Mouse (Mus musculus) monocyte, adult 5-6 weeks (primary cell): ENCODE data around the gene Adrm1. TPM values are rescaled to one million over a fixed set of nuclear protein-coding genes. Genes with fewer than 3 reads are reported as not detected.

ENCODE experiments used
- ATAC-seq: fragments of 153-309, 156-312 bp; replicated peaks from 2 replicates; pipeline ENCODE4 v1.8.0; 2017; ENCODE audit warnings: mild to moderate bottlenecking; ENCODE audit not compliant: low TSS enrichment, insufficient number of reproducible peaks, severe bottlenecking, poor library complexity, low FRiP score
- total RNA-seq: library from RNA; stranded (forward); fragments of 200-1000, 200-491, 200-594 nt; gene quantifications from 3 replicates; pipeline ENCODE4 v1.2.3, GENCODE M21; 2017

Gene Adrm1
- total RNA-seq, 1 experiment from 2014 or later = 50.1 TPM

- ATAC-seq = no peak
Observed at GRCm38 (mm10) chr2:180175725-180176124, 4.4 kb downstream of the Adrm1 start.

GRCm38 (mm10) chr2:180181542-180181941 is 10.3 kb downstream of the Adrm1 start:
- ATAC-seq = no peak

- ATAC-seq = no peak
Observed at GRCm38 (mm10) chr2:180184011-180184751, 12.9 kb downstream of the Adrm1 start.

GRCm38 (mm10) chr2:180184752-180185109 is 13.4 kb downstream of the Adrm1 start:
- no peak for ATAC-seq

GRCm38 (mm10) chr2:180185686-180186085 is 14.4 kb downstream of the Adrm1 start:
- ATAC-seq = no peak

- ATAC-seq = no peak
Observed at GRCm38 (mm10) chr2:180187362-180187761, 16.1 kb downstream of the Adrm1 start.

- ATAC-seq = no peak
Observed at GRCm38 (mm10) chr2:180196610-180197322, 25.5 kb downstream of the Adrm1 start.

GRCm38 (mm10) chr2:180197323-180198037 is 26.2 kb downstream of the Adrm1 start:
- ATAC-seq = no peak

- no peak for ATAC-seq
Observed at GRCm38 (mm10) chr2:180198782-180199181, 27.5 kb downstream of the Adrm1 start.

GRCm38 (mm10) chr2:180200681-180201080 is 29.4 kb downstream of the Adrm1 start:
- ATAC-seq = no peak

GRCm38 (mm10) chr2:180201303-180201702 is 30.0 kb downstream of the Adrm1 start:
- no peak for ATAC-seq

- ATAC-seq = no peak
Observed at GRCm38 (mm10) chr2:180202263-180202662, 31.0 kb downstream of the Adrm1 start.

- ATAC-seq = no peak
Observed at GRCm38 (mm10) chr2:180202805-180203204, 31.5 kb downstream of the Adrm1 start.

- ATAC-seq = no peak
Observed at GRCm38 (mm10) chr2:180204501-180204900, 33.2 kb downstream of the Adrm1 start.

GRCm38 (mm10) chr2:180205083-180205955 is 34.0 kb downstream of the Adrm1 start:
- ATAC-seq = no peak

- no peak for ATAC-seq
Observed at GRCm38 (mm10) chr2:180205956-180206280, 34.6 kb downstream of the Adrm1 start.

GRCm38 (mm10) chr2:180207840-180208239 is 36.6 kb downstream of the Adrm1 start:
- ATAC-seq = no peak

GRCm38 (mm10) chr2:180208976-180209375 is 37.7 kb downstream of the Adrm1 start:
- ATAC-seq = no peak

- ATAC-seq = no peak
Observed at GRCm38 (mm10) chr2:180212255-180212654, 41.0 kb downstream of the Adrm1 start.
